Mouse (Mus musculus) layer of hippocampus, adult 11-12 months (tissue): ENCODE results near the gene Zmynd10.

Source experiments
- DNase-seq: peaks from one replicate; pipeline ENCODE4 v3.0.0; 2022; ENCODE audit warnings: low spot score

Gene Zmynd10

DNA sequence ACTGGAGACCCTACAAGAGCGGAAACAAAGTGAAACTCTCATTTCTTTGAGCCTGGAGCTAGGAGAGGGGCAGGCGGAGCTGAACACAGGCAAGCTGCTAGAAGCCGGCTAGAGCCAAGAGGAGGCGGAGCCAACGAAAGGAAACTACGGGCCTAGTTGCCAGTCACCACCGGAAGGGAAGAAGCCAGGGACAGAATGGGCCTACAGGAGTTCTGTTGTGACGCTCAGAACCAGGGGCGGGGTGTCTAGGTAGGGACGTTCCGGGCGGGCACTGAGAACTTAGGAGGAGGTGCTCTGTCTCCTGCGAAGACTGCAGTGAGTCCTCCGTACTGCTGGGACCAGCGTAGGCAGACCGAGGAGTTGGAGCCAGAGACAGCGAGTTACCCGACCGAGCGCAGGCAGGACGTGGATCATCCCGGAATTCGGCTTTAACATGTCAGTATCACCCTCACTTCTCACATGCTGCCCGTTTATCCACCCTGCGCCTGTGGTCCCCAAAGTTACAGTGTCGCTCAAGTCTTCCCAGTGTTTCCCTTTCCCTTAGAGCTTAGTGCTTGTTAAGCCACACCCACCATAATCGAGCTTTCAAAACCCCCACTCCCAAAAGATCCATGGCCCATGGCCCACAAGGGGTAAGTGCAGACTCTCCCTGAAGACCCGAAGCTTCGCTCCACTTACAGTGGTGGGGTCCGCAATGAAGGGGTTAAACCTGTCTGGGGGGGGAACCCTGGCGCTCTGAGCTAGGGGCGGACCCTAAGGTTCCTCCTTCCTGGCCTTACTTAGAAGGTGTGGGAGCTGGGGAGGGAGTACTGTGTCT, 33.6 kb downstream of the Zmynd10 start, which contains the start of gene Hyal3:
Gene Hyal3, plus strand, starts transcription at position 318 of the 817 bp plus-strand sequence.
- peak; percentile 91 for DNase-seq

DNA sequence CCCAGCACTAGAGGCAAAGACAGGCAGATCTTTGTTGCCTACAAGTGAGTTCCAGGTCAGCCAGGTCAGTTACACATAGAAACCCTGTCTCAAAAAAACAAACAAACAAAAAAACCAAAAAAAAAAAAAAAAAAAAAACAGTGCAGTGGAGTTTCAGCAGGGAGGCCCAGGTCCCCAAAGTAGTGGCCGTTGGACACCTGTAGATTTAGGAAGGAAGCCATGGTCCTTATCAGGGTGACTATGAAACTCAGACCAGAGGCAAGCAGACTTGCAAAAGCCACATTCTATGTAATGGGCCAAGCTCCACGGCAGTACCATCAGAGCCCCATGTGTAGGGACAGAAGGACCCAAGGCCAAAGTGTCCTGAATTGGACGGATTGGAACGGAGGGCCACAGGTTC, 34.5 kb downstream of the Zmynd10 start:
- DNase-seq, result no peak

DNA sequence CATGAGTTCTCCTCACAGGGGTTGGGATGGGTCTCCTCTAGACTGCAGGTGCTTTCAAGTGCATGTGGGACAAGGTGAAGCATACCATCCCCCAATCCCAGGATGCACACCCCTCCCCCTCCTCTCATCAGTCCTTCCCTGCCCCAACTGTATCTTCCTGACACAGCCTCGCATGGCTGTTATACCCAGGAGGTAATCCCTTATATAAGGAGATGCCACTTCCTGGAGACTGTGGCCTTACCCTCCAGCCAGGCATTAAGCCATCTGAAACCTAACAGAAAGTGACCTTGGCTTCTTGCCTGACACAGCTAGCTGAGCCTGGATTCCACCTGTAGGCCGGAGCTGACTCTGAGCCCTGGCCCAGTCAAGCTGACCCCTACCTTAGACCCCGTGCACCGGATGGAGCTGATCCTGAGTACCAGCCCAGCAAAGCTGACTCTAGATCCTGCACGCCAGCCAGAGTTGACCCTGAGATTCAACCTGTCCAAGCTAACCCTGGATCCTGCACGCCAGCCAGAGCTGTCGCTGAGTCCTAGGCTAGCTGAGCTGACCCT, 35.5 kb downstream of the Zmynd10 start:
- no peak for DNase-seq

DNA sequence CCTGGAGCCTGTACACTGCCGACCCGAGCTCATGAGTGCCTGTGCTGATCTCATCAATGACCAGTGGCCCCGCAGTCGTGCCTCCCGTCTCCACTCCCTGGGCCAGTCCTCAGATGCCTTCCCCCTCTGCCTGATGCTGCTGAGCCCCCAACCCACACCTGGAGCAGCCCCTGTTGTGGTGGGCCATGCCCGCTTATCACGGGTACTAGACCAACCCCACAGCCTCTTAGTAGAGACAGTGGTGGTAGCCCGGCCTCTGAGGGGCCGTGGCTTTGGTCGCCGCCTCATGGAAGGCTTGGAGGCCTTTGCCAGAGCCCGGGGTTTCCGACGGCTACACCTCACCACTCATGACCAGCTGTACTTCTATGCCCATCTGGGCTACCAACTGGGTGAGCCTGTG, 36.1 kb downstream of the Zmynd10 start:
- DNase-seq, result no peak

DNA sequence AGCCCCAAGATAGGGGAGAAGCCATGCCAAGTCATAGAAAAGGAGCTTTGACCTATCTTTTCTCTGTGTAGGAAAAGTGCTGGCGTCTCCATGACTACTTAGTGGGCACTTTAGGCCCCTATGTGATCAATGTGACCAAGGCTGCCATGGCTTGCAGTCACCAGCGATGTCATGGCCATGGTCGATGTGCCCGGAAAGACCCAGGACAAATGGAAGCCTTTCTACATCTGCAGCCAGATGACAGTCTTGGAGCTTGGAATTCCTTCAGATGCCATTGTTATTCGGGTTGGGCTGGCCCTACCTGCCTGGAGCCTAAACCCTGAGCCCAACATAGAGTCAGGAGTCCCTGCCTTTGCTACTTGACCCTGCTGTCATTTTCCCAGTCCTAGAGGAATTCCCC, 39.4 kb downstream of the Zmynd10 start:
- DNase-seq, result no peak

DNA sequence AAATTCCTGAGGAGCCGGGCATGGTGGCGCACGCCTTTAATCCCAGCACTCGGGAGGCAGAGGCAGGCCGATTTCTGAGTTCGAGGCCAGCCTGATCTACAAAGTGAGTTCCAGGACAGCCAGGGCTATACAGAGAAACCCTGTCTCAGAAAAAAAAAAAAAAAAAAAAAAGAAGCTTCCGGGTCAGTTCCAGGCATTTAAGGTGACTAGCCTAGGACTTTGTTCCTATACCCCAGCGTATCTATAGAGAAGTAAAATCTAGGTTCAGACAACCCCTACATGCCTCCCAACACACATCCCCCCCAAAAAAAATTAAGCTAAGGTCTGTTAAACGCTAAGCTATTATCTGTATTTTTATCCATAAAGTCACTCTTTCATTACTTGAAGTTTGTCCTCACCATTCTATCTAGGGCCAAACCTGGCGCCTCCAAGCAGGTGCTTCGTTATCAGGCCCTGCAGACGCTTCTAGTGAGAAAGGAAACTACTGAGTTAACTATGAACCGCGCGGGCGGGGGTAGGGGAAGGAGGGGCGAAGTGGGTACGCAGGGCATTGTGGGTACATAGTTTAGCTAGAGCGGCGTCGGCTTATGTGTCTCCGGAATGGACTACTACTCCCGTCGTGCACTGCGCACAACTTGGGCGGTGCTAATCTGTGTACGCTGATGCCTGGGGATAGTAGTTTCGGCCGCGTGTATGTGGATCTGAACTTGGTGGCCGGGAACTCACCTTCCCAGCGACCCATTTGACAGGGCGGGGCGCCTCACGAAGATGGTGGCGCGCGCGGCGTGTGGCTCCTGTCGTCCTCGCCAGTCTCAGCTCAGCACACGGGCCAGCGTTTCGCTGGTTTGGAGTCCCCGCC, 40.1 kb downstream of the Zmynd10 start, which contains the start of gene Ifrd2:
Gene Ifrd2, plus strand, starts transcription at position 669 of the 859 bp plus-strand sequence.
- DNase-seq, result peak; percentile 98

DNA sequence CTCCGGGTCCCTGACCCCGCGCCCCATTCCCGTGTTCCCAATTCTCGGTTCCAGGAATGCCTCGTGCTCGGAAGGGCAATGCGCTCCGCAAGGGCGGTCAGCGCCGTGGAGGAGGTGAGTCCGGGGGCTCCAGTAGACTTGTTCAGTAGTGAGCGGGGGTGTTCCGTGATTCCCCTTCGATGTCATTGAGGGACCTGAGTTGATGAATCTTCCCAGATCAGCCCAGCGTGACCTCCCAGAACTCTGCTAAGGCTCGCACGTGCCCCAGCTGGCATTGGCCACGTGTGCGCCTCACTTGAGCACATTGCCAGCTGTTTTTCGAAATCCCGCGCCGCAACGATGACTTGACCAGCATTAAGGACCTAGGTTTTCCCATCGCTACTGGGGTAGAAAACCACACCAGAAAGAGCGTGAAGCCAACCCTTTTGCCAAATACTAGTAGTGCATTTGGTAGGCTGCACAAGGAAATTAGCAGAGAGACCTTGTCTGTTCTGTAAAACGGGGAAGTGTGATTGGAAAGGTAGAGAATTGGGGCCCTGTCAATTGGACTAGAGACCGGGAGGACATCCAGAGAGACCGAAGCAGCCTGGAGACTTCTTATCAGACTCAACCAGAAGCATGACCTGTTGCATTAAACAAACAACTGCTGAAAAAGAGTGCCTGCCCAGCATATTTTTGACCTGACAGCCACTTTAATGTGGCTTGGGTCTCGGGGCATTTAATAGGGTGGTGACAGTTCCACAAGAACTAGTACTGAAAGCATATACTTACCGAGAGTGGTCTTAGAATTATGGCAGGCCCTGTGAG, 40.9 kb downstream of the Zmynd10 start:
- peak; percentile 57 for DNase-seq

DNA sequence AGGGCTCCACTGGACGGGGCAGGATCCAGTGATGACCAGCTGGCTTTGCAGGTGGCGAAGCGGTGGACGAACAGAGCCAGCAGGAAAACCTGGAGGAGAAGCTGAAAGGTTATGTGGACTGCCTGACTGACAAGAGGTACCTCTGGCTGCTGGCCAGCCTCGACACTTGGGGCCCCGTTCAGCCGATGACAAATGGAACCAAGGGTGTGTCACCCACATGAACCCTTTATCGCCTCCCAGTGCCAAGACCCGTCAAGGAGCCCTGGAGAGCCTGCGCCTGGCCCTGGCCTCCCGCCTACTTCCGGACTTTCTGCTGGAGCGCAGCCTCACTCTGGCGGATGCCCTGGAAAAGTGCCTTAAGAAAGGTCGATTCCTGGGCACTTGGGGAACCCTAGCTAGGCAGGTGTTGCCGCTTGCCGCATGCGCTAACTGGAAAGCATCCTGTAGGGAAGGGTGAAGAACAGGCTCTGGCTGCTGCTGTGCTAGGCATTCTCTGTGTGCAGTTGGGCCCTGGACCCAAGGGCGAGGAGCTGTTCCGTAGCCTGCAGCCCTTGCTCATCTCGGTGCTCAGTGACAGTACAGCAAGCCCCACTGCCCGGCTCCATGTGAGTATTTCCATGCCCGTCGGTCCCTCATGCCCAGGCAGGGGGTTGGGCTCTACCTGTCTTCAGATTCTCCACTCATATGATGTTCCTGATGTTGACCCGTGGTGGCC, 43.1 kb downstream of the Zmynd10 start:
- DNase-seq, result no peak

DNA sequence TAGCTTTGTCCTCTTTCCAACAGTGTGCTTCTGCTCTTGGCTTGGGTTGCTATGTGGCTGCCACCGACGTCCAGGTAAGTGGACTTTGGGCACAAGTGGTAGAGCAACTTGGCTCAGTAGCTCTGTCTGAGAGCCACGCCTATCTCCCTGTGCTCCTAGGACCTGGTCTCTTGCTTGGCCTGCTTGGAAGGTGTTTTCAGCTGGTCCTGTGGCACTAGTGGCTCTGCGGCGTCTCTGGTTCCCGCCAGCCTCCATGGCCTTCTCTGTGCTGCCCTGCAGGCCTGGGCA, 43.6 kb downstream of the Zmynd10 start:
- DNase-seq, result no peak

DNA sequence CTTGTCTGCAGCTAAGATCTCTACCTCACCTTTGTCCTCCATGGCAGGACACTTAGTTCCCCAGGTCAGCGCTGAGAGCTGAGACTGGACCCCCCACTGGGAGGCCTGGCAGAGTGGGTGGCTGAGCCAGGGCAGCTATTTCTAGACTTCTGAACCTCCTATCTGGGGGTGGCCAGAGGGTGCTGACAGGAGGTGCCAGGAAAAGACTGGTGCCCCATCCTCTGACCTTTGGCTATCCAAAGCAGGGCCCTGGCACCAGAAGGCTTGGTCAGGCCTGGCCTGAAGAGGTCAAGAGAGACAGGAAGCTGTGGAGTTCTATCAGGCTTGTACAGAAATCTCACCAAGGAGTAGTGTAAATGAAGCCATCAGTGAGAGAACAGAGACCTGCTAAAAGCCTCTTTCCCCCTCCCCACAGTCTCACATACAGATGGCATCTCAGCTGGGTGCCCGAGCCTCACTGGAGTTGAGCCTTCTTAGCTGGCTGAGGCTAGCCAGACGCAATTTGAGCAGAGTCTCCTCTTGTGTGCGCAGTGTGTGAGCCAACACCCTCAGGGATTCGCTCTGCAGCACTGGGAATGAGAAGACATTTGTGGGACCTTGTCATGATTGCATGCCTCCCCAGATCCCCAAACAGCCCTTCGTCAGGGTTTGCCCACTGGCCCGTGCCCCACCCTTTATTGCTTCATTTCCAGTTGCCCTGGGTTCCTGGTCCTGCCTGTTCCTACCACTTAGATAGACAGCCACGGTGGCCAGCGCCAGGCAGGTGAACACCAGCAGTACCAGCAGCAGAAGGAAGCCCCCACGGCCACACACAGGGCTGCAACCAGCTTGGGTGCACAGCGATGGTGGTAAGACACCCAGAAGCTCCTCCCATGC, 46.2 kb downstream of the Zmynd10 start:
- DNase-seq, result no peak

DNA sequence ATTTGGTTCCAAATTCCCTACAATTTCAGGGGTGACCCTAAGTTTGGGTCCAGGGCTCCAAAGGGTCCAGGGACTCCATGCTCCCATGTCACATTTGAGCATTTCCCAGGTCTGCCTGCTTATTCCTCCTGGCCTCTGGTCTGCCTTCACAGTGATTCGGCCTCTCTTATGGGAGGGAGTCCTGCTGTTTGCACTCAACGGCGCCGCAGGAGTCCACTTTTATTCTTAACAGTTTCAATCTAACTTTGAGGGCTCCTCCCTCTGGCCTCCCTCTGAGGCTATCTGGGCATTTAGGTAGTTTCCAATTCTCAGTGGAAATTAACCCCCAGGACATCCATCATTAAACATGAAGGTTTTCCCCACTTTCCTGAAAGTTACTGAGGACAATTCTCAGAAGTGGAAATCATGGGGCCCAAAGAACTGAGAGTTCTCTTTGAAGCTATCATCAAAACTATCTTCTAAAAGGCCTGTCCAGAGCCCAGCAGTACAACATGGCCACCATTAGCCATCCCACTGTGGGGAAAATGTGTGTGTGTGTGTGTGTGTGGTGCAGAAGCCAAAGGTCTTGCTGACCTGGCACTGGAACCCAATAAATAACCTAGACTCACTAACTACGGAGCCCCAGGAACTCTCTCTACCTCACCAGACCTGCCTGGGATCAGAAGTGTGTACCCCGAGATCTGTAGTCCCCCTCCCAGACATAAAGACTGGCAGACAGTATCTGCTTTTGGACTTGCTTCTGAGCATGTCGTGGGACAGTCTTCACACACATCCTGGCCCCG, 47.4 kb downstream of the Zmynd10 start:
- DNase-seq, result no peak

DNA sequence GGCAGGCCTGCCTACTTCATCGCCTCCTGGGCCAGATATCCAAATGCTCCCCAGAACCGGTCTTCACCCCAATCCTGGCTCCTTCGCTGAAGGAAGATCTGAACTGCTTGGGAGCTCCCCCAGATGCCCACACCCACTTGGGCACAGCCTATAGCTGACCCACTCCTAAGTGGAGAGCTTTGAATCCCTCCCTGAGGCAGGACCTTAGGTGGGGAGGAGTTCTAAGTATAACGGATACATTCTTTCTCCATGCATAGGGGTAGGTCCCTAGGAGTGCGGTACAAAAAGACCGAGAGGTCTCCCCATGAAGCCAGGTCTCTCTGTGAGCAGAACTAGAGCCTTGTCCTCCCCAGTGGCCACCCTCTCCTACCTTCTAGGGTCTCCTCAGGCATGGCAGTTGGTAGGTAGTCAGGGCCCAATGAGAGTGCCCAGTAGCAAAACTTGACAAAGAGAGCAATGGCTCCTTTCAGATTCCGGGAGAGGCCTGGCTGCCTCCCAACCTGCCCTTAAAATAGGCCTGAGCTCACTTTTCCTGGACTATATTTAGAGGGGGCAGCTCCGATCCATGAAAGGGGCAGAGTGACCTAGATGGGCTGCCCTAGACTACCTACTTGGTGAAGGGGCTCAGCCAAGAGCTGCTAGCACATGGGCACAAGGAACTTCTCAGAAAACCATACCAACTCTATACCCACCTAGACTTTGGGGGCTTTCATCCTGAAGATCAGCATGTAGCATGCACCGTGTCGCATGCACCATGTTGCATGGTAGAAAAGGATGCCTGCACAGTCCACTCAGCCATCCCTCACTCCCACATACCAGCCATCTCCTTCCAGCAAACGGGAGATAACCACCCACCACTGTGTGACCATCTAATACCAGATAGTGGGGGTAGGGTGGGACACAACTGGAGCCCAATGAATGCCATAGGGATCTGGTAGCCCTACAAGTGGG, 49.8 kb downstream of the Zmynd10 start:
- no peak for DNase-seq

DNA sequence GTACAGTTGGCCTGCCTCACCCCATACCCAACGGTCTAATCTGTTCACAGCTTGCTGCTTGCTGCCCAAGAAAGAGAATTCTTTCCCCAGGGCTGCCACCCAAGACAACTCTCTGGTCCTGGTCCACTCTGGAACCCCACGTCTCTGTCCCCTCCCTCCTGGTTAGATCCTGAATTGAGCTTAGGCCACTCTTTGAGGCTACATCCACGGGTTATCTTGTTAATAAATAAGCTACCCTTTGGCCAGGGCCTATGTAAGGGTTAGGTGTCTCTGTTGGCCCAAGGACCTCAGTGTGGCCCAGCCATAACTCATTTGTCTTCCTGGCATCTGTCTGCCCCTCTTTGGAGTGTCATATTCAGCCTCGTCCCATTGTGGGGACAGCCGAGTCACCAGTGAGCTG, 51.3 kb downstream of the Zmynd10 start:
- DNase-seq, result no peak

DNA sequence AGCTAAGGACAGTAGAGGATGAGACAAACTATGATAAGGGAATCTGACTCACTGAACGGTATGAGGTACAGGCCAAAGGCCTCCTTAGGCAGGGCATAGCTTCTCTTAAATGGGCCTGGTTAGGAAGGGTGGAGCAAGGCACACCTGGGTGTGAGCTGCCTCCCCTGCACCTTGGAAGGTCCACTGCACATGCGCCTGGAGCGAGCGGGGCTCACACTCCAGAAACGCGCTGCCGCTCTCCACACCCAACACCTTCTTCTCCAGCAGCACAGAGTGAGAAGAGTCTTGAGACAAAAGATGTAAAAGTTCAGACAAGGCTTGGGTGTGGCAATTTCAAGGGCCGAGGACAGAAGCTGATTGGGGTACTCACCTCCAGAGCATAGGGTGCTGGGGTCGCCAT, 52.3 kb downstream of the Zmynd10 start:
- no peak for DNase-seq

DNA sequence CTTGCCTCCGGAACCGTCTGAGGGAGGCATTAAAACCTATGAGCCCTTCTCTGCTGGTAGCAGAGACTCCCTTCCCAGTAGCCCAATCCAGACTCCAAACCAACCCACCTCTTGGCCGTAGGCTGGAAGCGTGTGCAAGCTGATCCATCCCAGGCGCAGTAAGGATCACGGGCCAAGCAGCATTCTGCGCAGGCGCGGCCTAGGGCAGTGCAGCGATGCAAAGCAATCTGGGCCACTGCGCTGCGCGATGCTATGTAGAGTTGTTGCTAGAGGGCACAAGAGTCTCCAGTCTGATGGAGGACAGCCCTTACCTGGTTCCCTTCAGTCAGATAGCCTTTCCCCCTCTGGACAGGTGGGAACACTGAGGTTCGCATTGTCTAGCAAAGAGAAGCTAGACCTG, 52.7 kb downstream of the Zmynd10 start:
- no peak for DNase-seq

DNA sequence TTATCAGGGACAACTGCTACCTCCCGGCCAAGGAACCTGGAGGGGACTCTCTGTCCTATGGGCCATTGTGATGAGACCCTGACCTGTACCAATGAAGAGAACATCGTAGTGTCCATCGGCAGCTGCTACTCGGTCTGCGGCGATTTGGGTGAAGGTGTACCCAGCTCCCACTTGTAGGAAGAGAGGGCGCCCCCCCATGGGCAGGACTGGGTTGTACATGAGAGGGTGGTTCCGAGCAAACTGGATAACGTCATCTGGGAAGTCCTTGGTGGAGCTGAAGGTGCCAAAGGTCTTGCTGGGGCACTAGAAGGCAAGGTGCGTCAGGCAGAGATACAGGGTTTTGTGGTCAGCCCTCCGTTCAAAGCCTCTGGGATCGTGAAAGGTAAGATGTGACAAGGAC, 53.6 kb downstream of the Zmynd10 start:
- DNase-seq, result no peak
